Mouse (Mus musculus) limb, embryonic 10.5 days (tissue): ENCODE data around the gene Plxnd1. TPM values are rescaled to one million over a fixed set of nuclear protein-coding genes. Genes with fewer than 3 reads are reported as not detected.
A peak's percentile ranks its signal among the peaks of the same experiment; 100 is the strongest.

ENCODE experiments used
- DNase-seq: peaks from one replicate; pipeline ENCODE4 v3.0.0-alpha.2; 2017; ENCODE audit warnings: low spot score
- H3K27ac ChIP-seq: fragments of 300-500 bp; sonication (generic); 2 replicates; pipeline ENCODE4 v1.5.1; 2016; ENCODE audit warnings: mild to moderate bottlenecking
- H3K27me3 ChIP-seq: fragments of 300-500 bp; sonication (generic); 2 replicates; pipeline ENCODE4 v1.6.1; 2016; ENCODE audit warnings: low read depth, mild to moderate bottlenecking; ENCODE audit not compliant: poor library complexity, severe bottlenecking
- H3K36me3 ChIP-seq: fragments of 300-500 bp; sonication (generic); 2 replicates; pipeline ENCODE4 v1.6.1; 2016; ENCODE audit warnings: mild to moderate bottlenecking, moderate library complexity
- H3K4me1 ChIP-seq: fragments of 300-500 bp; sonication (generic); 2 replicates; pipeline ENCODE4 v1.6.1; 2016
- H3K4me3 ChIP-seq: fragments of 300-500 bp; sonication (generic); 2 replicates; pipeline ENCODE4 v1.5.1; 2016; ENCODE audit warnings: mild to moderate bottlenecking, moderate library complexity
- H3K9me3 ChIP-seq: fragments of 300-500 bp; sonication (generic); replicated peaks from 2 replicates; pipeline ENCODE4 v1.6.1; 2016; ENCODE audit warnings: mild to moderate bottlenecking
- WGBS: fragments of 180-500 bp; shearing (Covaris S2); methylation state at CpG from one replicate; pipeline ENCODE4 v1.1.7; 2016; 5-methylcytosine and 5-hydroxymethylcytosine counted together
- polyA plus RNA-seq: library from polyadenylated mRNA; unstranded; fragments of >200 nt; fragmentation: Nextera tagmentation; extraction: Ambion mirVana; gene quantifications from 2 replicates; pipeline ENCODE4 v1.2.1, GENCODE M21; 2016

Gene Plxnd1
- polyA plus RNA-seq, 1 experiment from 2014 or later = 27.9 TPM

GRCm38 (mm10) chr6:115919876-115920275 lies 74.9 kb downstream of the Plxnd1 start:
- Histone ChIP-seq H3K4me3 (no peak overlapping the region), H3K27me3 (no peaks in the 10 kb centered on the region), H3K36me3 (peaks cover 23% of the 10 kb centered on the region), H3K27ac (no peak overlapping the region), H3K4me1 (peaks cover 16% of the 10 kb centered on the region), H3K9me3 (no peaks in the 10 kb centered on the region)
- no peak for DNase-seq
- WGBS = 95% methylated on average over 5 of the region's 5 CpGs

- Histone ChIP-seq H3K27ac (no peak overlapping the region), H3K27me3 (no peaks in the 10 kb centered on the region), H3K36me3 (peaks cover 26% of the 10 kb centered on the region), H3K9me3 (no peaks in the 10 kb centered on the region), H3K4me1 (peaks cover 7% of the 10 kb centered on the region; the same call in 1 of the 2 replicates), H3K4me3 (no peak overlapping the region)
- DNase-seq = no peak
- whole genome bisulfite sequencing = 82% methylated on average over 1 of the region's 1 CpGs
Observed at GRCm38 (mm10) chr6:115918615-115919014, 76.2 kb downstream of the Plxnd1 start.

DNA sequence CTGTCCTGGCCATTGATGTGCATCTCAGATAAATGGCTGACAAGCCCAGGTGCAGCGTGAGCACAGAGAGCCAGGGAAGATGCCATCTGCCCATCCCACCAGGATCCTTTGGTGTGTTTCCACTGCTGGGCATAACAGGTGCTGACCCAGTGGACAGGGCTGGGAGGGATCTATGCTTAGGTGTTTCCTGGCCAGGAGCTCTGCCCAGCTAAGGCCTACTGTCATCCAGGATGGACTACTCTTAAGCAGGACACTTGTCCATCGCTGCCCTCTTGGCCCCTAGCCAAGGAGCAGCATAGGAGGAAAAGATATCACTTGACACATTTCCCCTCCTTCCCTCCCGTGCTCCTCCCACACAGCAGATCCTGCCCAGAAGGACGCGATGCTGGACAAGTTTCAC lies 78.2 kb downstream of the Plxnd1 start:
- no peak for DNase-seq
- H3K4me1 ChIP-seq = peaks cover 7% of the 10 kb centered on the region; the same call in 1 of the 2 replicates
- H3K36me3 ChIP-seq = peaks cover 26% of the 10 kb centered on the region
- H3K4me3 ChIP-seq = no peak overlapping the region
- 87% methylated on average over 5 of the region's 5 CpGs for WGBS
- H3K9me3 ChIP-seq = no peaks in the 10 kb centered on the region
- no peak overlapping the region for H3K27ac ChIP-seq
- H3K27me3 ChIP-seq = no peaks in the 10 kb centered on the region

- Histone ChIP-seq H3K4me3 (no peak overlapping the region), H3K27ac (0 out of 2 replicates have a peak overlapping the region, but pooled peaks have one; percentile 22), H3K36me3 (peaks cover 27% of the 10 kb centered on the region), H3K9me3 (no peaks in the 10 kb centered on the region), H3K4me1 (peaks cover 7% of the 10 kb centered on the region; the same call in 1 of the 2 replicates), H3K27me3 (no peaks in the 10 kb centered on the region)
- WGBS = 64% methylated on average over 17 of the region's 17 CpGs
- no peak for DNase-seq
Observed at GRCm38 (mm10) chr6:115915601-115916445, 79.0 kb downstream of the Plxnd1 start.

DNA sequence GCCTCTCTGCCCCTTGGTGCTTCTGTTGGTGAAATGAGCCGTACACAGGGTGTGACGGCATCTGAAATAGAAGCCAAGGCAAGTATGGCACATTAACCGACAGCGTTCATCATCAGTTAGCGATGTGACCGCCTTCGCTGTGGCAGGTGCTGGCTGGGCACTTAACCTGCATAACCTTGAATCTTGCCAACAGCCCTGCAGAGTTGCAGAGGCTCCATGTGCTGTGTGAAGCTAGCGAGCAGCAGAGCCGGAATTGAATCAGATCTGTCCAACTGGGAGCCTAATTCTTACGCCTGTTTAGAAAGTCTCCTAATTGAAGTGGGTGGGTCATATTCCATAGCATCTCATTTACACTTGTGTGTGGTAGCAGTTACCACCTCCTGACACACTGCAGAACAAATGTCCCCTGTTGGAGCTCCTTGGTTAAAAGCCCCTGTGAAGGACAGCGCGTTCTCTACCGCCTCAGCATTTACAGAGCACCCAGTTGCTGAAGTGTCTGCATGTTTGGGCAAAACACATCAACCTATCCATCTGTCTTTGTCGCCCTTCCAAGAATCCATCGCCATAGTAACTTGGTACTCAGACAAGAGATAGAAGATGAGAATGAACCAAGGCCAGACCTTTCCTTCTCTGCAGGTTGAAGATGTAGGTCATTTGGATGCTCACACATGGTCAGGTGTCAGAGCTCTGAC lies 80.1 kb downstream of the Plxnd1 start:
- no peak overlapping the region for H3K27ac ChIP-seq
- 90% methylated on average over 15 of the region's 15 CpGs for WGBS

DNA sequence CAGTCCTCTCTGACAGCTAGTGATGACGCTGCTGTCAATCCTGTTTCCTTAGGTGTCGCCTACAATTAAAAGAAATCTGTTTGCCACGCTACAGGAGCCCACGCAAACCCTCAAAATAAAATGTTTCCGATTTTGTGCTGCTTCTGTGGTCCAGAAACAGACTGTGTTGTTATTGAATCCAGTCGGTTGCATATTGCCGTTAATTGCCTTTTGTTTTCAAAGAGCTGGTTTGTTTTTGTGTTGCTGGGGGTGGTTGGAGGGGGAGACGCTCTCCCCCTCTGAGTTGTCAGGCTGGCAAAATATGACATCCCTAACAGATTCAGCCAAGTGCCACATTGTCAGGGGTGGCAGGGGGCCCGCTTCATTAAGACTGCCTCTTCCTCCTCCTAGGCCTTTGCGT lies 81.3 kb downstream of the Plxnd1 start:
- H3K27me3 ChIP-seq = no peaks in the 10 kb centered on the region
- WGBS = 89% methylated on average over 10 of the region's 10 CpGs
- H3K4me3 ChIP-seq = no peak overlapping the region
- no peaks in the 10 kb centered on the region for H3K9me3 ChIP-seq
- DNase-seq = no peak
- H3K36me3 ChIP-seq = peaks cover 21% of the 10 kb centered on the region
- peaks cover 16% of the 10 kb centered on the region for H3K4me1 ChIP-seq
- H3K27ac ChIP-seq = no peak overlapping the region

More for the DNA sequence above, 80.1 kb downstream of the Plxnd1 start:
- Histone ChIP-seq H3K36me3 (peaks cover 26% of the 10 kb centered on the region), H3K27me3 (no peaks in the 10 kb centered on the region), H3K4me3 (no peak overlapping the region), H3K9me3 (no peaks in the 10 kb centered on the region), H3K4me1 (peaks cover 11% of the 10 kb centered on the region; the same call in 1 of the 2 replicates)
- DNase-seq = no peak

DNA sequence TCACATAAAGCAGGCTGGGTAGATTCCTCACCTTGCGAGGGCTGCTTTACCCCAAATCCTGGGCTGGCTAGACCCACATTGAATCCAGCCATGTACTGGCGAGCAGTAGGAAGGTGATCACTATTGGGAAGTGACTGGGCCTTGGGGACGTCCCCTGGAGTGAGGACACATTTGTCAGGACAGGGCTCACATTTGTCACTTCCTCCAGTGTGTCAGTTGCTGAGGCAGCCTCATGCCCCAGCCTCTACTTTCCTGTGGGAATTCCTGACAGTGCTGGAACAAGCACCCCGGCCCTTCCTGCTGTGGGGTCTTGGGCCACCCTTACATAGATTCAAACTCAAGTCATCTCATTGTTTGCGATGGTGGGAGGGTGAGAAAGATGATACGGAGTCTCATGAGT lies 83.0 kb downstream of the Plxnd1 start:
- Histone ChIP-seq H3K27ac (no peak overlapping the region), H3K4me3 (no peak overlapping the region), H3K9me3 (no peaks in the 10 kb centered on the region), H3K36me3 (peaks cover 24% of the 10 kb centered on the region), H3K4me1 (peaks cover 16% of the 10 kb centered on the region), H3K27me3 (no peaks in the 10 kb centered on the region)
- no peak for DNase-seq
- WGBS = 77% methylated on average over 6 of the region's 6 CpGs

GRCm38 (mm10) chr6:115909940-115910339 lies 84.9 kb downstream of the Plxnd1 start:
- DNase-seq = no peak
- WGBS = 69% methylated on average over 8 of the region's 8 CpGs
- no peak overlapping the region for H3K27ac ChIP-seq
- no peaks in the 10 kb centered on the region for H3K9me3 ChIP-seq
- no peak overlapping the region for H3K4me3 ChIP-seq
- no peaks in the 10 kb centered on the region for H3K27me3 ChIP-seq
- H3K36me3 ChIP-seq = peaks cover 38% of the 10 kb centered on the region
- peaks cover 12% of the 10 kb centered on the region; the same call in 1 of the 2 replicates for H3K4me1 ChIP-seq

DNA sequence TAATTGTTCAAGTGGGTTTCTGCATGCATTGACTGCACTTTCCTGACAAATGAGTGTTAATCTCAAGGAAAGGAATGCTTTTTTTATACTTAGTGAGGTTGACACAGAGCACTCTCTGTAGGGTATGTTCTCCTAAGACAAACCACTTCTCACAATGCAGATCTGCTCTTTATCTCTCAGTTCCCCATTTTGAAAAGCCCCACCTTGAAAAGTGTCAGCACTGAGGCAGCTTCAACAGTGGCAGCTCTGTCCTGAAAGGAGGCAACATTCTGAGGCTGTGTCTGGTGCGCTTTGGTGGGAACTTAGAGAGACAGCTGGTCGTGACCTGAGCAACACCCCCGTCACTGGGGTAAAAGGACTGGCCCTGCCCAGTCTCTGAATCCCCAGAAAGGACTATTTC lies 85.8 kb downstream of the Plxnd1 start:
- no peak overlapping the region for H3K27ac ChIP-seq
- no peak for DNase-seq
- H3K4me1 ChIP-seq = peaks cover 9% of the 10 kb centered on the region; the same call in 1 of the 2 replicates

DNA sequence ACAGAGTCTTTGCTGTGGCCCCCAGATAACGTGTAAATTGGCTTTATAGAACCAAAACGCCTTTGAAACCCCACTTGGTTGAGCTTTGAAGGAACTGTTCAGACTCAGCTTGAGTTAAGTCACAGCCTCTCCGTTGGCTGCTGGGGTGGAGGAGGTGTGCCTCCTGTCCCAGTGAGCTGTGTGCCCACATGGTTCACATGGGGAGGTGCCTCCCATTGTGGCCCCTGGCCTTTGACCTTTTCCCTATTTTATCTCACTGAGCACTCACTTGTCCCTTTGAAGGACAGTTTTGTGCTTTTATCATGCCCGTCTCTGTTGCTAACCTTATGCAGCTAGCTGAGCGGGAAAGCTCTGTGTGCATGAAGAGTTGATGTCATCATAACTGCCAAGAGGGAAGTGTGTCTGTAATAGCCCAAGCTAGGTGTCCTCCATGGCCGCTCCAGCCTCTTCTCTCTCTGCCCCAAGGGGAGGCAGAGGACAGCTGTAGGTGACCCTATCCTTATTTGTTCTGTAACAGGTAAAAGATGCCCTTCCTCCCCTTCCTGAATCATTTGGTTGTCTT lies 86.3 kb downstream of the Plxnd1 start:
- peaks cover 49% of the 10 kb centered on the region for H3K36me3 ChIP-seq
- H3K27ac ChIP-seq = no peak overlapping the region
- no peaks in the 10 kb centered on the region for H3K27me3 ChIP-seq
- H3K4me3 ChIP-seq = no peak overlapping the region
- 46% methylated on average over 6 of the region's 6 CpGs for WGBS
- H3K9me3 ChIP-seq = no peaks in the 10 kb centered on the region
- peaks cover 9% of the 10 kb centered on the region; the same call in 1 of the 2 replicates for H3K4me1 ChIP-seq
- DNase-seq = no peak

More for the DNA sequence above, 85.8 kb downstream of the Plxnd1 start:
- Histone ChIP-seq H3K4me3 (no peak overlapping the region), H3K36me3 (peaks cover 46% of the 10 kb centered on the region), H3K27me3 (no peaks in the 10 kb centered on the region), H3K9me3 (no peaks in the 10 kb centered on the region)
- WGBS = 67% methylated on average over 3 of the region's 3 CpGs

DNA sequence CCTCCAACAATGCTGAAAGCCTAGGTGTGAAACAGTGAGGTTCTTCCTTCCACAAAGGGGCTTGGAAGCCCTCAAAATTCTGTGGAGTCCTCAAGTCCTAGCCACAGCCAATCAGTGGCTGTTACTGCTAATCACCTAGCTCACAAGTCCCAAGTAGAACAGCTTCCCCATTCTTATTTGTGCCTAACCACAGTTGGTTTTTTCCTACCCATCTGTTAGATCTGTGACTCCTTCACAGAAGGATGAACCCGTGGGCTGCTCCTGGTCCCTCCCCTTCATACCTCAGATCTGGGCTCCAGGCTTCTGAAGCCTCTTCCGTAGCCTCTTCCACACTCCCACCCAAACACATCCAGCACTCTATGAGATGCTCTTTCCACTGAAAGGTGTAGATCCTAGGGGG lies 87.9 kb downstream of the Plxnd1 start:
- Histone ChIP-seq H3K9me3 (no peaks in the 10 kb centered on the region), H3K4me3 (no peak overlapping the region), H3K27me3 (no peaks in the 10 kb centered on the region), H3K36me3 (peaks cover 63% of the 10 kb centered on the region), H3K27ac (no peak overlapping the region), H3K4me1 (peaks cover 9% of the 10 kb centered on the region; the same call in 1 of the 2 replicates)
- DNase-seq = no peak
- 81% methylated on average over 2 of the region's 2 CpGs for WGBS

DNA sequence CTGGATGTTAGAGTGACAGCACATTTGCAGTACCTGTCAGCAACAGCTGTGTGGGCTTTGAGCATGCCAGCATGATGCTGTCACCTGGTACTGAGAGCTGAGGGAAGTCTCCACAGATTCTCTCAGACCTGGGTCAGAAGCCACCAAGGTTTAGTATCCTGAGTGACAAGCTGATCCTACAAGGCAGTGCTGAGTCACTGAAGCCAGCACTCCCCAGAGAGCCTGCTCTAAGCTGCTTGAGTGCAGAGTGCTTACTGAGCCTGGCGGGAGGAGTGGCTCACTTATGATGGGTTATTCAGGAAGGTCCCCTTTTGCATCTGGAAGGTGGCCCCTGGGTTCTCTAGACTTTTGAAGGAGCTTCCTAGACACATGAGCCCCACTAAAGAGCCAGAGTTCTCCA lies 88.3 kb downstream of the Plxnd1 start:
- peaks cover 13% of the 10 kb centered on the region for H3K4me1 ChIP-seq
- no peak for DNase-seq
- no peak overlapping the region for H3K27ac ChIP-seq
- H3K9me3 ChIP-seq = no peaks in the 10 kb centered on the region
- no peak overlapping the region for H3K4me3 ChIP-seq
- WGBS = 82% methylated on average over 1 of the region's 1 CpGs
- peaks cover 65% of the 10 kb centered on the region for H3K36me3 ChIP-seq
- H3K27me3 ChIP-seq = no peaks in the 10 kb centered on the region

DNA sequence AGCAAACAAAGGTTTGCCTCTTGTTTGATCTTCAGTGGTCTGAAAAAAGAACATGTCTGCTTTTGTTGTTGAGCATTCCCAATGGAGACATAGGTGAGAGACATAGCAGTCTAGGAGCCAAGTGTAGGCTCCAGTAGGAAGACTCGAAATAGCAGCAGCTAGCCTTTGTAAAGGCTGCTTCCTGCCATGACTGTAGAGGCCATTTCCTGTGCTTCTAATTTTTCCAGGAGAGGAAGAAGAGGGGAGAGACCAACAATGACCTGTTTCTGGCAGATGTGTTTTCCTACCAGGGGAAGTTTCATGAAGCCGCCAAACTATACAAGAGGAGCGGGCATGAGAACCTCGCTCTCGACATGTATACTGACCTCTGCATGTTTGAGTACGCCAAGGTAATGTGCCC lies 89.2 kb downstream of the Plxnd1 start:
- Histone ChIP-seq H3K4me3 (no peak overlapping the region), H3K9me3 (no peaks in the 10 kb centered on the region), H3K36me3 (peaks cover 65% of the 10 kb centered on the region), H3K27me3 (no peaks in the 10 kb centered on the region), H3K27ac (peak overlapping the region; percentile 4; the same call in 1 of the 2 replicates), H3K4me1 (peaks cover 17% of the 10 kb centered on the region)
- DNase-seq = no peak
- 96% methylated on average over 6 of the region's 6 CpGs for WGBS
